Mouse (Mus musculus): ENCODE measurements at regions not wholly inside any gene's neighbourhood (a gene's known extent, or its start where the extent isn't known, plus 50 kb on each side); places are given as distances from the start of the nearest gene placed in this dataset.
A peak's percentile ranks its signal among the peaks of the same experiment; 100 is the strongest.

GRCm38 (mm10) chr16:31598409-31598988 is 64.7 kb upstream of the Dlg1 start:
- DNase-seq = peak; percentile 69

- DNase-seq = peak; percentile 36
Observed at GRCm38 (mm10) chr16:31598989-31599421, 64.2 kb upstream of the Dlg1 start.

- DNase-seq = no peak
Observed at GRCm38 (mm10) chr16:31601278-31601677, 62.0 kb upstream of the Dlg1 start.

- DNase-seq = no peak
Observed at GRCm38 (mm10) chr16:31603185-31603584, 60.1 kb upstream of the Dlg1 start.

GRCm38 (mm10) chr16:31606389-31607177 is 56.7 kb upstream of the Dlg1 start:
- DNase-seq = peak; percentile 85

- peak; percentile 52 for DNase-seq
Observed at GRCm38 (mm10) chr16:31608964-31609363, 54.3 kb upstream of the Dlg1 start.

- DNase-seq = no peak
Observed at GRCm38 (mm10) chr16:31609394-31610172, 53.7 kb upstream of the Dlg1 start.
